Mouse (Mus musculus) neutrophil, adult 5-6 weeks (primary cell): ENCODE measurements around the gene Sost. TPM values are rescaled to one million over a fixed set of nuclear protein-coding genes. Genes with fewer than 3 reads are reported as not detected.

Experiments
- ATAC-seq: fragments of 151-379, 151-347 bp; 2 replicates; pipeline ENCODE4 v1.8.0; 2017; ENCODE audit warnings: mild to moderate bottlenecking, moderate TSS enrichment; ENCODE audit not compliant: insufficient number of reproducible peaks, poor library complexity, low FRiP score, severe bottlenecking; ENCODE audit errors: extremely low read depth
- total RNA-seq: library from RNA; stranded (forward); fragments of 200-1000 nt; gene quantifications from 2 replicates; pipeline ENCODE4 v1.2.3, GENCODE M21; 2017

The Sost gene
- total RNA-seq, 1 experiment from 2014 or later: not detected

GRCm38 (mm10) chr11:101984054-101985025 lies 17.5 kb upstream of the Sost start, which contains the start of gene Cfap97d1:
Cfap97d1 (plus strand) TSS chr11:101984279.
- peak; percentile 64 for ATAC-seq

- no peak for ATAC-seq
Observed at GRCm38 (mm10) chr11:101983431-101983921, 16.7 kb upstream of the Sost start.

DNA sequence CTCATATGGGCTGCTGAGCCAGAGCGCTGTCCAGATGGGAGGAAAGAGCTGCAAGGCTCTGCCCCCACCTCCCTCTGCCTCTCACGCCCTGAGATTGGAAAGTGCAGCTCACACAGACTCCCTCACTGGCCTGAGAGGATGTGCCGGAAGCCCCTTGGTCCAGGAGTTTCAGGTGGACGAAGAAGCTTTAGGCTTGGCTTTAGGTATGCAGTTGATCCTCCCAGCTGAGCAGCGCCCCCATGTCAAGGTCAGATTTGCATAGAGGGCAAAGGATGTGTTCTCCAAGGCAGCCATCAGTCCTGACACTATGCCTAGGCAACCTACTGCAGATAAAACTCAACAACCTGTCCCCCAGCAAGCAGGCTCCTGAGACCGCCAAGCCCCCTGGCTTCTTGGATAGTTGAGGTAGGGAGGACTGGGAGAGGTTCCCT lies 16.2 kb upstream of the Sost start:
- ATAC-seq: no peak

DNA sequence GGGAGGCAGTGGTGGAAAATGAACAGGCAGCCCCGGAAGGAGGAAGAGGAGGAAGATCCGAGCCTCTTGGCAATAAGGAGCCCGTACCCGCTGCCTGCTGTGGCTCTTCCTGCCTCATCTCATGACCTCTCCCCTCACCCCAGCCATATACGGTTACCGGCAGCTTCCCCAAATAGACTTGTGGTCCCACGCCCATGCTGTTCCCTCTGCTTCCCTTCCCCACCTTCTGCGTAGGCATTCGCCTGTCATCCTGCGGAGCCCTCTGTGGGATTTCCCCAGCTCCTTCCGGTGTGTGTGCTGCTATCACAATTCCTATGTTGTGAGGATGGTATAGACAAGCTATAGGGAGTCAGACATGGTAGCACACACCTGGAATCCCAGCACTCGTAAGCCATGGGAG lies 15.0 kb upstream of the Sost start:
- ATAC-seq: no peak

DNA sequence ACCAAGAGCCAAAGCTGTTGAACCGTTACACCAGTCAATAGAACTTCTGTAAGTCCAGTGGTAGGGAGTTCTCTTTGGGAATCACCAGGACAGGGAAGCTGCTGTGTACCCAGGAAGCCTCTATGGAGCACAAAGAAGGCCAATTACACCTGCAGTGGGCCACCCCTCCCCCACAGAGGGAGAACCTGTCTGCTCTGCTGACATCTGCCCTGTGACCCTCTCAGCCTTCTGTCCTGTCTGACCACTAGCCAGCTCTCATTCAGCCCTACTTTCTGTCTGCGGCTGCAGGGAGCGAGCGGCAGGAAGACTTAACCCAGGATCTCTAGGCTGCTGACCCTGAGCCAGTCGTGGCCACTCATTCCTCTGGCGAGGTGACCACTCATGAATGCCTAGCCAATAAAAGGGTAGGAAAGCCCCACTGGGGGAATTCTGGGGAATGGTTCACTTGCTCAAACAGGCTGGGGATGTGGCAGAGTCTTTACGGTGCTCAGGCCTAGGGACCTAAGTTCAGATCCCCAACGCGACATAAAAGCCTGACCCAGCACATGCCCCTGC lies 13.9 kb upstream of the Sost start:
- ATAC-seq: no peak

DNA sequence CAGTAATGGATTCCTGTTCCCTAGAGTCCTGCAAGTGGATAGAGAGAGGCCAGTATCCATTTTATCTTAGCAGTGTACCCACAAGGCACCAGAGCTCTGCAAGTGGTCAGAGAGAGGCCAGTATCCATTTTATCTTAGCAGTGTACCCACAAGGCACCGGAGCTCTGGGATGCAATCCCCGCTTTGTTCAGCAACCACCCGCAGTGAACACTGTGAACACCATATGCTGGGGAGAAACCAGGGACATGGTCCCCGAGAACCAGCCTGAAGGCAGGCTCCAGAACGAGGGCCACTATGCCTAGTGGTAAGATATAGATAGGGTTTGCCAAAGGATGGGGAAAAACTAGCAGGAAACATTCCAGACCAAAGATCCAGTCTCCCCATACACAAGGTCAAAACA lies 12.3 kb upstream of the Sost start:
- no peak for ATAC-seq

DNA sequence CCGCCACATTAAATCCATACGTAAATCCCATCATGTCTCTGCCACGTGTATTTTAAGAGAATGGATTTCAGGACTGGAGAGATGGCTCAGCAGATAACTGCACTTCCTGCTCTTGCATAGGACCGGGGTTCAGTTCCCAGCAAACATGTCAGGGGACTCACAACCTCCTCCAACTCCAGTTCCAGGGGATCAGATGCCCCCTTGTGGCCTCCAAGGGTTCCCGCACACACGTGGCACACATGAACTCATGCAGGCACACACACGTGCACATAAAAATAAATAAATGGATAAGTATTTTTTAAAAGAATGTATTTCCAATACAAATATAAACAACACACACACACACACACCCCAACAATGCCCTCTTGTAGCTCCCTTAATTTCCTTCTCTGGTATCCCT lies 10.1 kb upstream of the Sost start:
- ATAC-seq: no peak

- ATAC-seq: no peak
Observed at GRCm38 (mm10) chr11:101974923-101975322, 8.1 kb upstream of the Sost start.

- ATAC-seq: no peak
Observed at GRCm38 (mm10) chr11:101974181-101974580, 7.4 kb upstream of the Sost start.

DNA sequence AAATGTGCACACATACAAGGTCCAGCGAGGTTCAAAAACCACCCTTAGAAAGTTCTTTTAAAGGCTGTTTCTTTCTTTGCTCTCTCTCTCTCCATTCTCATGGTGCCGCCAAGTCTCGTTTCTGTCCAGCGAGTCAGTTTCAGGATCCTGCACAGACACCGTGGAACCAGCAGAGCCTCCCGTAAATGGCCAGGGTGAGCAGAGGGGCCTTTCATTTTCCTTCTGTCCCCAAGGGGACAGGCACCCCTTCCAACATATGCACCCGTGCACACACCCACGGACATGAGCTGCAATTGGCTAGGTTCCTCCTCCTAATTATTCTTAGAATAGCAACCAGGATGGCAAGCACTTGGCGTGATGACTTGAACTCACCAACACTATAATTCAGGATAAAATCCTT lies 6.7 kb upstream of the Sost start:
- no peak for ATAC-seq

GRCm38 (mm10) chr11:101972651-101973050 lies 5.8 kb upstream of the Sost start:
- no peak for ATAC-seq

DNA sequence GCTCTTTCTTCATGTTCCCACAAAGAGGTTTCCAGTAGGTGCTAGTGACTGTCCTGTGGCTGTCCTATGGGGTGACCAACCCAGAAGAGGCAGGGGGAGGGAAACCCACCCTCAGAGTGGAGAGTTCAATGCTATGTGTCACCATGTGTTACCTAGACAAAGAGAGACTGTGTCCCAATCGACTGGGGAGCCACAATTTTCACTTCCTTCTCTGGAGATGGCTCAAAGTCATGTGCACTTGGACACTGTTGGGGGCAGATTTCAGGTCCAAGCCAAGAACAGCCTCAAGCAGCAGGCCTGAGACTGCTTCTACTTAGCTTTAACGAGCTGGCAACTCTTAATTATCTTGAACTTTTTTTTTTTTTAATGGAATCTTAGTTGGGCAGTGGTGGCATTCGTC lies 5.3 kb upstream of the Sost start:
- ATAC-seq: no peak

- no peak for ATAC-seq
Observed at GRCm38 (mm10) chr11:101971410-101971809, 4.6 kb upstream of the Sost start.

DNA sequence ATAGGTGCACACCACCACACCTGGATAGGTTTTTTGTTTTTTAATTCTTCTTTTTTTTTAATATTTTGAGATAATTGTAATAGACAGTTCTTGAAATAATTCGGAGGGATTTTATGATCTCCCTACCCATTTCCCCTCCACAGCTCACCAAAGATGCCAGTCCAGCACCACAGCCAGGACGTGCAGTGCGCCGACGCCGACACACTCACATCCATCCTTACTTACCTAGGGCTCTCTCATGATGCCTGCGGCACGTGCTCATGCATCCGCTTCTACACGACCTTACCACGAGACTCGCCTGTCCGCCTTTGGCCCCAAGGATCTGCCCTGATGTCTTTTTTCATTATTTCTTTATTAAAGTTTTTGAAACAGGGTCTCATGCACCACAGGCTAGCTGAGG lies 3.0 kb upstream of the Sost start:
- ATAC-seq: no peak

- peak; percentile 74 for ATAC-seq
Observed at GRCm38 (mm10) chr11:101968791-101969190, 2.0 kb upstream of the Sost start.

GRCm38 (mm10) chr11:101968311-101968710 lies 1.5 kb upstream of the Sost start:
- no peak for ATAC-seq

DNA sequence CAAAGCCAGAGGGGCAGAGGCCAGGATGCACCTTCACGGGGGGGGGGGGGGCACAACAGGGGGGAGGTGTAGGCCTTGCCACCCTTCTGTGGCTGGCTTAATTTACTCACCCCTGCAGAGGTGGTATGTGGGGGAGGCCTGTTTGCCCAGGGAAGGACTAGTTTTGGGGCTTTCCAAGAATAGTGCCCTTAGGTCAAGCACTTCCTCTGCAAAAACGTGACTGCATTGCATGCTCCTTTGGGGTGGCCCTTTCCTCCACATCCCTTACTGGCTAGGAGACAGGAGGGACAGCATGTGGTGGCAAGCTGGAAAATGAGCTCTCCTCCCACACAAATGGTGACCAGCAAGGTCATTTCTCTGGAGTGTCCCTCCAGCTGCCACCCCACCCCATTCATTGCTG lies 1.3 kb downstream of the Sost start:
- ATAC-seq: no peak

DNA sequence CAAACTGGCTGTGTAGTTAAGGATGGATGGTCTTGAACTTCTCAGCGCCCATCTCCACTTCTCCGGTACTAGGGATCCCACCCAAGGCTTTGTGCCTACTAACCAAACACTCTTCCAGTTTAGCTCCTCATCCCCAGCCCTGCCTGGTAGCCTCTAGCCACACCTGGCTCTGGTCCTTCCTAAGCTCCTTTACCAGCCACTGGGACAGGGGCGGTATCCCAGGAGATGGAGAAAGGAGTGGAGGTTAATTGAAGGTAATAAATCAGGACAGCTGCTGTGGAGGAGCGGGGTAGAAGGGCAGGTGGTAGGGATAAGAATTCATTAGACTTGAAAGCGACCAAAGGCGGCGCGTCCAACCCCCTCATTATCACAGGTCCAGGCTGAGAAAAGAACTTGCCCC lies 2.2 kb downstream of the Sost start:
- ATAC-seq: no peak

GRCm38 (mm10) chr11:101963473-101964291 lies 3.1 kb downstream of the Sost start:
- no peak for ATAC-seq
